Mouse (Mus musculus) granulocyte monocyte progenitor cell, adult 5-6 weeks (primary cell): Measurements from ENCODE around the gene Cdkl1. TPM values are rescaled to one million over a fixed set of nuclear protein-coding genes. Genes with fewer than 3 reads are reported as not detected.

Experiments
- ATAC-seq: replicated peaks from 2 replicates; pipeline ENCODE4 v1.8.0; 2016; ENCODE audit warnings: mild to moderate bottlenecking, moderate TSS enrichment, inconsistent platforms; ENCODE audit not compliant: poor library complexity, severe bottlenecking
- total RNA-seq, 2 experiments: library from RNA; stranded (forward) in 1 of 2; stranded (reverse) in 1 of 2; fragments of 200-712, 200-1000 nt in 1 of 2; fragments of >200 nt in 1 of 2; fragmentation: Nextera tagmentation in 1 of 2; gene quantifications; 2 replicates each; pipeline ENCODE4 v1.2.3; 2014 to 2017

Cdkl1 gene
- total RNA-seq, 2 experiments from 2014 or later = not detected

GRCm38 (mm10) chr12:69785471-69785870 is 5.6 kb downstream of the Cdkl1 start:
- no peak for ATAC-seq

DNA sequence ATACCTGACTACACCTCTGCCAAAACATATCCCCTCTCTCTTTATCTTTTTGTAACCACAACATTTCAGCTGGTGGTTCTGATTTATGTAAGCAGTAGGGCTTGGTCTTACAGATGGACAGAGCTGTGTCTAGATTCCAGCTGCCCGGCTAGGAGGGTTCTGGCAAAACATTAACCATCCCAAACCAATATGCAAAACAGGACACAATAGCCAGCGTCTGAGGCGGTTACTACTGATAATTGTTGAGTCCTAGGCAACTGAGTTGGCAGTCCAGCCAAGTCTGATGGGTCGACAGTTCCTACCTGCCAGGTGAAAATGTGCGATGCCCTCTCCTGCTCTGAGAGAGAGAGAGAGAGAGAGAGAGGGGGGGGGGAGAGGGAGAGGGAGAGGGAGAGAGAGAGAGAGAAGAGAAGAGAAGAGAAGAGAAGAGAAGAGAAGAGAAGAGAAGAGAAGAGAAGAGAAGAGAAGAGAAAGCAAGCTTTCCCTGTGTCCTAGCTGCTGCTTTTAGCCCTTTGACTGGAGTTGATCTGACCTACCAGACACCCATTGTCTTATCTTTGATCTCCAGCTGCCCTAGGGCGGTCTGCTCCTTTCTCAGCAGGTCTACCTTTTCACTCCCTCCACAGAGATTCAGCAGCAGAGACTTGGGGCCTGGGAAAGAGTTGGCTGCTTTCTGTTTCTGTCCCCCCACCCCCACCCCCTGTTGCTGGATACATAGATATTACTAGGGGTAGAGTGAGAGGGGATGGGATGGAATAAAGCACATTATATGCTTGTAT is 7.6 kb downstream of the Cdkl1 start:
- ATAC-seq = no peak

GRCm38 (mm10) chr12:69781935-69782650 is 9.0 kb downstream of the Cdkl1 start:
- ATAC-seq = no peak

- no peak for ATAC-seq
These were observed 9.6 kb downstream of the Cdkl1 start for GRCm38 (mm10) chr12:69781480-69781879.

- no peak for ATAC-seq
These were observed 13.1 kb downstream of the Cdkl1 start for GRCm38 (mm10) chr12:69777957-69778356.

DNA sequence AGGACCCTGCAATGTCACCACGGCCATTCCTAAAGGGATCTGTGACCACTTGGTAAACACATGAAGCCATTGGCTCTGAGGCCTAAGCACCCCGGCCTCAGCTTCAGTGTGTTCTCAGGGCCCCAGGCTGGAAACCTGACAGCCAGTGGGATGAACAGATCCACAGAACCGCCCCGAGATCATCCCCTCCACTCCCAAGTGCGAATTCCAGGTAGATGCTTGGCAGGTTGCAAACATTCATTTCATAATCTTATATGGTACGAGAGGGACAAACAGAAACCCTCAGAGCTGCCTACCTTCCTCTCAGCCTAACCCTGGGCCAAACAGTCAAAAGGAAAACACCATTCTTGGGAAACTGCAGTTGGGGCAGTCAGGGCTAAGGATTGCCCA is 13.7 kb downstream of the Cdkl1 start:
- ATAC-seq = no peak

GRCm38 (mm10) chr12:69776607-69777340 is 14.3 kb downstream of the Cdkl1 start:
- ATAC-seq = peak; percentile 56

DNA sequence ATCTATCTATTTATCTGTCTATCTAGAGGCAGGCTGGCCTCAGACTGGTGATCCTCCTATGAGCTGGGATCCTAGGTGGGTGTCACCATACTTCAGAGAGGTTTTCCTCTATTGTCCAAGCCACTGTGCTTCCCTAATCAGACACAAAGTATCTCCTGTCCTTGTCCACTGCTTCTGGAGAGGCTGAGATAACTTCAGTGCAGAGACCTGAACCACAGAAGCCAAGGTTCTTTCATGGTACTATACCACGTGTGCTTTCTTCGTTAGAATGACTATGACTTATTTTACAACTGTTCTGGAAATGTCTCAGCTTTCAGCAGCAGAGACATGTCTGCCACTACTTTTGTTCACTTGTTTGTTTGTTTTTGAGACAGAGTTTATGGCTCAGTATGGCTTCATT is 22.2 kb downstream of the Cdkl1 start:
- ATAC-seq = no peak

DNA sequence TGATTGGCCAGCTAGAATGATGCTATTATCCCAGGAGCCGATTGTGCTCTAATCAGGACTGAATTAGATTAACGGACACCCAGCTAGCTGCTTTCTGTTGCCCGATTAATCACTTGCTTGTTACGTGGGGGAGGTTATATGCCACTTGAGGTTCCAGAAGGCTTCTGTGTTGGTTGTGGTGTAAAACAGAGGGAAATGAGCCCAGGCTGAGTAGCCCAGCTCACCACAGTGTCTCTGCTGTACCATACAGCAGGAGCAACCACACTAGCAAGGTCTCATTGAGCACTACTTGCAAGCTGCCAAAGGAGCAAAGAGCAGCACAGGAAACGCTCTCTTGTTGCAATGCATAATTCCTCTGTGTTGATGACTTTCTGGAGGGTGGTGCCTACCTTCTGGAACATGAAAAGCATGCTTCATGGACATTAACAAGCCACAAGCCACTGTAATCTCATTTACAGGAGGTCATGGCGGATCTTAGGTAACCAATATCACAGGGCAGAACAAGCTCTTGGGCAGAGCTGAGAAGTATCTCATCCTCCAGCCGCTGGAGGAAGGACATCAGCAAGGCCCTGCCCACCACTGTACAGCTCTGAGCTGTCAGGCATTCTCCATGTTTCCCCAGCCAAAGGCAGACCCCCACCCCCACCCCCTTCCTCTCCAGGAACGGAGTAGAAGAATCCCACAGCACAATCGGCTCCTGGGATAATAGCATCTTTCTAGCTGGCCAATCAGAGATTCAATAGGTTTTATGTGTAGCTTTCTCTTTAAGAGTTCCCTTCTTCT is 23.4 kb downstream of the Cdkl1 start:
- ATAC-seq = no peak

GRCm38 (mm10) chr12:69766185-69766904 is 24.7 kb downstream of the Cdkl1 start:
- peak; percentile 44 for ATAC-seq

DNA sequence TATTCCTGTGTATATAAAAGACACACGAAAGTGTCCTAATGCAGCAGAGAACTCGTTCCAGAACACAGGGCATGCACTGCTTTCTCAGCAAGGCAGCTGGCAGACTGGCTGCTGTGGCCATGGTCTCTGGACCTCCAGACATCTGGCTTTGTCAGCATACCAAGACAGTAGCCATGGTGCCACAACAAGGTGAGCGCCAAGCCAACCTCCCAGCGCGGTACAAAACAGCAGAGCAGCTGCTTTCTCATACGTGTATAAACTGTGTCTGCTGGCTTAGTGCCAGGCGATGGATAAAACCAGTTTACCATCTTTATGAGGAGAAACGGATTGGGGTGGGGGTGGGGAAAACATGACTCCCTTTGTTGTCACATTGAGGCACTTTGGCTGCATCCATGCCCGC is 25.5 kb downstream of the Cdkl1 start:
- ATAC-seq = no peak

DNA sequence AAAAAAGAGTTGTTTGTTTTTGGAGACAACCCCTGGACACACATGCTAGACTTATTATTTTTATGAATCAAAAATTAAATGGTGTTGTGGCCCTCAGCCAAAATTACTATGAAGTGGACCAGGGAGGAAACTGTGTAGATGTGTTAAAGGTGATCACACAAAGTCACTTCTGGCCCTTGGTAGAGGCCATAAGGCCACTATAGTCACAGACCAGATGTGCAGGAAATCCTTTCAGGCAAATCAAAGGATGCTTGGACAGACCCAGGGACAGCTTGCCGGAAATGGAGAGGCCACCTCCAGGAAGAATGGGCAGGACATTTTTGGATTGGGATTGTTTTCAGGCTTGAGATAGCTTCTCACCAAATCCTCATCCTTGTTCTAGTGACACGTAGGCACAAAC is 29.5 kb downstream of the Cdkl1 start:
- no peak for ATAC-seq

GRCm38 (mm10) chr12:69760743-69761406 is 30.2 kb downstream of the Cdkl1 start:
- ATAC-seq = no peak

DNA sequence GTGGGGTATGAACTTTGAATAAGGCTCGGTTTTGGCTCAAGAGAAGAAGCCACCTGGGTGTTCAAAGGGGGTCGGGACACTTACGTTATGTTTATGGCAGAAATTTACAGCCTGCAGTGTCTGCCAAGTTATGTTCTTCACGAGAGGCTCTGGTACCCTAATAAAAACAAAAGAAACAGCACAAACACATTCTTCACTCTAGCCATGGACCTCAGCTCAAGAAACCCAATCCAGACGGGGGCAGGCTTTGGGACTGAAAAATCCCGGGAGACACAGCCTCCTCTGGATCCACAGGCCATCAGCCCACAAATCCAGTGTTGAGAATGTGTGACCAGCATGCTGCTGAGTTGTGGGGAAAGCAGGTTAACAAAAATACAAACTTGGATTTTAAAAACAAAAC is 31.1 kb downstream of the Cdkl1 start:
- no peak for ATAC-seq

DNA sequence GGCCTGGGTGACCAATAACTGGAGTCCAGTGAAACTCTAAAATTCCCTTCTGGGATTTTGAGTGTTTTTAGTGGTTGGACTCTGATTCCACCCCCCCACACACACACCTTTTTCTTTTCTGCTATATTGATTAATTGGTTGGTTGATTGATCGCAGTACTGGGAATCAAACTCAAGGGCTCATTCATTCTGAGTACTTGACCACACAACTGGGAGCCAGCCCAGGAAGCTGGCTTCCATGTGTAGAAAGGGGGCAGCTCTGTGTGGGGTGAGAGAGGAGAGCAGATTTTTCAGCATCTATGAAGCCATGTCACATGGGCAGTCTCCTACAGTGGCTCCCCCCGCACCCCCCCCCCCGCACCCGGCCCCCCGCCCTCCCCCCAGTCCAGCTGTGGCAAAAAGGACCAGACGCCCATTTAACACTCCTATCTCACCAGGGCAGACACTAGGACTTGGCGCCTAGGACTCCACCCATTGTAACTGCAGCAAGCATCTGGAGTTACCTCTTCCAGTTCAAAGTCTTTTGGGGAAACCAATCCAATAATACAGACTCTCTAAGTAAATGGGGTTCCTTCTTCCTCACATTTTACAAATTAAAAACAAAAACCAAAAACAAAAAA is 31.7 kb downstream of the Cdkl1 start:
- no peak for ATAC-seq

- ATAC-seq = no peak
These were observed 32.6 kb downstream of the Cdkl1 start for GRCm38 (mm10) chr12:69758221-69759185.

- peak; percentile 87 for ATAC-seq
These were observed 33.5 kb downstream of the Cdkl1 start for GRCm38 (mm10) chr12:69757418-69758141.
